Mouse (Mus musculus) small intestine, adult 2 months (tissue): Measurements from ENCODE around the gene S100a11.

ENCODE experiments used
- CTCF ChIP-seq: fragments of 200-500 bp; IDR thresholded peaks from 2 replicates; pipeline ENCODE4 v1.5.1; 2012; ENCODE audit warnings: low read depth, mild to moderate bottlenecking, control low read depth, inconsistent platforms, low read length, moderate library complexity, mixed read lengths; ENCODE audit not compliant: insufficient replicate concordance, insufficient read length; ENCODE audit errors: extremely low read depth
- POLR2A ChIP-seq: fragments of 200-500 bp; IDR thresholded peaks from 2 replicates; pipeline ENCODE4 v1.6.1; 2012; ENCODE audit warnings: low read depth, mild to moderate bottlenecking, control low read depth, inconsistent platforms, low read length, moderate library complexity

GRCm38 (mm10) chr3:93569046-93569445, 48.8 kb downstream of the S100a11 start:
- TF ChIP-seq CTCF (no peak), POLR2A (no peak)
